Mouse (Mus musculus) intestine, embryonic 16.5 days (tissue): ENCODE results near the gene Cyp2u1. TPM values are rescaled to one million over a fixed set of nuclear protein-coding genes. Genes with fewer than 3 reads are reported as not detected.
"Not testable (repeated sequence)": the region's sequence is repeated elsewhere in the genome, so short reads cannot be mapped to it uniquely, and the experiment has no call there.

Source experiments
- ATAC-seq: fragments of 200-750 bp; cut with Nextera tagmentation; 2 replicates; pipeline ENCODE4 v1.8.0; 2017; ENCODE audit warnings: moderate TSS enrichment, moderate library complexity
- H3K27ac ChIP-seq: fragments of 300-500 bp; sonication (generic); 2 replicates; pipeline ENCODE4 v1.5.1; 2014; ENCODE audit warnings: mild to moderate bottlenecking, low read length
- H3K27me3 ChIP-seq: fragments of 300-500 bp; sonication (generic); replicated peaks from 2 replicates; pipeline ENCODE4 v1.6.1; 2014; ENCODE audit warnings: low read length, control low read depth, mixed read lengths; ENCODE audit not compliant: control insufficient read depth, insufficient read depth
- H3K36me3 ChIP-seq: fragments of 300-500 bp; sonication (generic); 2 replicates; pipeline ENCODE4 v1.6.1; 2014; ENCODE audit warnings: low read length, control low read depth; ENCODE audit not compliant: control insufficient read depth, insufficient read depth
- H3K4me1 ChIP-seq: fragments of 300-500 bp; sonication (generic); 2 replicates; pipeline ENCODE4 v1.6.1; 2014; ENCODE audit warnings: low read length, control low read depth, mixed read lengths; ENCODE audit not compliant: control insufficient read depth, insufficient read depth
- H3K4me2 ChIP-seq: fragments of 300-500 bp; sonication (generic); 2 replicates; pipeline ENCODE4 v1.6.1; 2014; ENCODE audit warnings: low read depth, low read length, control low read depth
- H3K4me3 ChIP-seq: fragments of 300-500 bp; sonication (generic); 2 replicates; pipeline ENCODE4 v1.5.1; 2014; ENCODE audit warnings: mild to moderate bottlenecking, low read length
- H3K9ac ChIP-seq: fragments of 300-500 bp; sonication (generic); 2 replicates; pipeline ENCODE4 v1.6.1; 2014; ENCODE audit warnings: low read depth, low read length
- H3K9me3 ChIP-seq: fragments of 300-500 bp; sonication (generic); 2 replicates; pipeline ENCODE4 v1.6.1; 2016; ENCODE audit warnings: low read length, control low read depth; ENCODE audit not compliant: control insufficient read depth
- WGBS: fragments of 180-500 bp; shearing (Covaris S2); extraction: QIAGEN DNeasy Blood & Tissue Kit; methylation state at CpG from one replicate; pipeline ENCODE4 v1.1.7; 2014; 5-methylcytosine and 5-hydroxymethylcytosine counted together
- polyA plus RNA-seq: library from polyadenylated mRNA; unstranded; fragments of >200 nt; fragmentation: Nextera tagmentation; extraction: Ambion mirVana; gene quantifications from 2 replicates; pipeline ENCODE4 v1.2.1, GENCODE M21; 2015

Gene Cyp2u1
- polyA plus RNA-seq, 1 experiment from 2014 or later: 9.7 TPM

GRCm38 (mm10) chr3:131337749-131338148 is 34.7 kb upstream of the Cyp2u1 start:
- H3K4me1 ChIP-seq: peaks cover 16% of the 10 kb centered on the region
- H3K36me3 ChIP-seq, H3K9me3 ChIP-seq, H3K9ac ChIP-seq, H3K27me3 ChIP-seq, H3K4me2 ChIP-seq, ATAC-seq, H3K27ac ChIP-seq, H3K4me3 ChIP-seq: not testable (repeated sequence)
- 89% methylated on average over 6 of the region's 7 CpGs for WGBS

- Histone ChIP-seq H3K27me3 (no peaks in the 10 kb centered on the region), H3K36me3 (no peaks in the 10 kb centered on the region), H3K9ac (no peak overlapping the region), H3K4me3 (no peak overlapping the region), H3K27ac (no peak overlapping the region), H3K4me1 (peaks cover 16% of the 10 kb centered on the region), H3K4me2 (no peak overlapping the region), H3K9me3 (no peaks in the 10 kb centered on the region; the same call in 1 of the 2 replicates)
- WGBS: 85% methylated on average over 8 of the region's 8 CpGs
- no peak for ATAC-seq
Observed at GRCm38 (mm10) chr3:131336629-131337028, 33.6 kb upstream of the Cyp2u1 start.

- ATAC-seq: peak; percentile 60
Observed at GRCm38 (mm10) chr3:131335117-131335547, 32.1 kb upstream of the Cyp2u1 start.

GRCm38 (mm10) chr3:131327189-131327588 is 24.2 kb upstream of the Cyp2u1 start:
- Histone ChIP-seq H3K36me3 (peaks cover 18% of the 10 kb centered on the region; the same call in 1 of the 2 replicates), H3K9ac (no peak overlapping the region), H3K4me1 (no peaks in the 10 kb centered on the region), H3K27ac (no peak overlapping the region), H3K27me3 (no peaks in the 10 kb centered on the region), H3K4me2 (no peak overlapping the region), H3K9me3 (peaks cover 9% of the 10 kb centered on the region; the same call in 1 of the 2 replicates), H3K4me3 (no peak overlapping the region)
- no peak for ATAC-seq
- 45% methylated on average over 7 of the region's 7 CpGs for WGBS

More at GRCm38 (mm10) chr3:131335117-131335547, 32.1 kb upstream of the Cyp2u1 start:
- WGBS: 49% methylated on average over 8 of the region's 8 CpGs
- Histone ChIP-seq H3K27ac (peak overlapping the region; percentile 67), H3K36me3 (no peaks in the 10 kb centered on the region), H3K9me3 (no peaks in the 10 kb centered on the region; the same call in 1 of the 2 replicates), H3K9ac (no peak overlapping the region), H3K27me3 (no peaks in the 10 kb centered on the region), H3K4me3 (0 out of 2 replicates have a peak overlapping the region, but pooled peaks have one; percentile 8), H3K4me2 (peak overlapping the region; percentile 43), H3K4me1 (peaks cover 16% of the 10 kb centered on the region)

- Histone ChIP-seq H3K4me3 (no peak overlapping the region), H3K9me3 (peaks cover 9% of the 10 kb centered on the region; the same call in 1 of the 2 replicates), H3K27me3 (no peaks in the 10 kb centered on the region), H3K36me3 (peaks cover 18% of the 10 kb centered on the region; the same call in 1 of the 2 replicates), H3K27ac (no peak overlapping the region), H3K4me2 (no peak overlapping the region), H3K9ac (no peak overlapping the region), H3K4me1 (no peaks in the 10 kb centered on the region)
- 84% methylated on average over 4 of the region's 4 CpGs for WGBS
- no peak for ATAC-seq
Observed at GRCm38 (mm10) chr3:131326637-131327036, 23.6 kb upstream of the Cyp2u1 start.

GRCm38 (mm10) chr3:131322081-131322815 is 19.2 kb upstream of the Cyp2u1 start:
- Histone ChIP-seq H3K27me3 (no peaks in the 10 kb centered on the region), H3K9me3 (no peaks in the 10 kb centered on the region), H3K27ac (no peak overlapping the region), H3K4me1 (no peaks in the 10 kb centered on the region), H3K36me3 (no peaks in the 10 kb centered on the region), H3K4me2 (no peak overlapping the region), H3K9ac (no peak overlapping the region), H3K4me3 (no peak overlapping the region)
- no peak for ATAC-seq
- WGBS: 75% methylated on average over 14 of the region's 14 CpGs

- Histone ChIP-seq H3K4me3 (no peak overlapping the region), H3K9me3 (no peaks in the 10 kb centered on the region), H3K9ac (no peak overlapping the region), H3K4me2 (no peak overlapping the region), H3K27me3 (no peaks in the 10 kb centered on the region), H3K27ac (no peak overlapping the region), H3K36me3 (no peaks in the 10 kb centered on the region), H3K4me1 (peaks cover 8% of the 10 kb centered on the region; the same call in 1 of the 2 replicates)
- 9% methylated on average over 3 of the region's 3 CpGs for WGBS
- ATAC-seq: no peak
Observed at GRCm38 (mm10) chr3:131320184-131320583, 17.2 kb upstream of the Cyp2u1 start.

- Histone ChIP-seq H3K9me3 (no peaks in the 10 kb centered on the region), H3K4me2 (no peak overlapping the region), H3K27ac (no peak overlapping the region), H3K27me3 (no peaks in the 10 kb centered on the region), H3K4me3 (no peak overlapping the region), H3K9ac (no peak overlapping the region), H3K36me3 (no peaks in the 10 kb centered on the region), H3K4me1 (peaks cover 8% of the 10 kb centered on the region; the same call in 1 of the 2 replicates)
- 57% methylated on average over 2 of the region's 2 CpGs for WGBS
- no peak for ATAC-seq
Observed at GRCm38 (mm10) chr3:131318211-131318610, 15.2 kb upstream of the Cyp2u1 start.

- Histone ChIP-seq H3K4me1 (peaks cover 10% of the 10 kb centered on the region; the same call in 1 of the 2 replicates), H3K4me2 (no peak overlapping the region), H3K4me3 (no peak overlapping the region), H3K36me3 (no peaks in the 10 kb centered on the region), H3K9ac (no peak overlapping the region), H3K27ac (no peak overlapping the region), H3K9me3 (no peaks in the 10 kb centered on the region), H3K27me3 (no peaks in the 10 kb centered on the region)
- no peak for ATAC-seq
- WGBS: 93% methylated on average over 1 of the region's 1 CpGs
Observed at GRCm38 (mm10) chr3:131317126-131317525, 14.1 kb upstream of the Cyp2u1 start.
